Mouse (Mus musculus) gonadal fat pad, adult 2 months (tissue): ENCODE data around the gene Pik3cg. TPM values are rescaled to one million over a fixed set of nuclear protein-coding genes. Genes with fewer than 3 reads are reported as not detected.

Source experiments
- DNase-seq: peaks from one replicate; pipeline ENCODE4 v3.0.0-alpha.2; 2012; ENCODE audit warnings: low read depth
- polyA plus RNA-seq: library from polyadenylated mRNA; depleted of rRNA; stranded (reverse); fragments of >200 nt; gene quantifications from 2 replicates; pipeline ENCODE4 v1.2.3, GENCODE M21; 2012

Pik3cg gene
- polyA plus RNA-seq, 1 experiment, result 2.4 TPM

GRCm38 (mm10) chr12:32201932-32202331 lies 6.5 kb downstream of the Pik3cg start:
- no peak for DNase-seq

- no peak for DNase-seq
Observed at GRCm38 (mm10) chr12:32201070-32201585, 7.3 kb downstream of the Pik3cg start.

GRCm38 (mm10) chr12:32200387-32201069 lies 7.9 kb downstream of the Pik3cg start:
- no peak for DNase-seq

GRCm38 (mm10) chr12:32199422-32199821 lies 9.0 kb downstream of the Pik3cg start:
- DNase-seq, result no peak

- no peak for DNase-seq
Observed at GRCm38 (mm10) chr12:32198025-32198424, 10.4 kb downstream of the Pik3cg start.

- no peak for DNase-seq
Observed at GRCm38 (mm10) chr12:32195000-32195399, 13.5 kb downstream of the Pik3cg start.

- DNase-seq, result no peak
Observed at GRCm38 (mm10) chr12:32194358-32194757, 14.1 kb downstream of the Pik3cg start.

GRCm38 (mm10) chr12:32190927-32191326 lies 17.5 kb downstream of the Pik3cg start:
- DNase-seq, result no peak

GRCm38 (mm10) chr12:32187668-32188236 lies 20.7 kb downstream of the Pik3cg start:
- DNase-seq, result no peak

GRCm38 (mm10) chr12:32186627-32187255 lies 21.7 kb downstream of the Pik3cg start:
- peak; percentile 31 for DNase-seq

GRCm38 (mm10) chr12:32184874-32185273 lies 23.6 kb downstream of the Pik3cg start:
- DNase-seq, result no peak

- no peak for DNase-seq
Observed at GRCm38 (mm10) chr12:32183584-32183983, 24.9 kb downstream of the Pik3cg start.

- DNase-seq, result no peak
Observed at GRCm38 (mm10) chr12:32182632-32183419, 25.6 kb downstream of the Pik3cg start.

GRCm38 (mm10) chr12:32181885-32182284 lies 26.6 kb downstream of the Pik3cg start:
- no peak for DNase-seq

- no peak for DNase-seq
Observed at GRCm38 (mm10) chr12:32174437-32174836, 34.0 kb downstream of the Pik3cg start.

- DNase-seq, result no peak
Observed at GRCm38 (mm10) chr12:32172826-32173225, 35.6 kb downstream of the Pik3cg start.

GRCm38 (mm10) chr12:32169164-32169563 lies 39.3 kb downstream of the Pik3cg start:
- no peak for DNase-seq

- DNase-seq, result no peak
Observed at GRCm38 (mm10) chr12:32168751-32169150, 39.7 kb downstream of the Pik3cg start.

GRCm38 (mm10) chr12:32163706-32164105 lies 44.8 kb downstream of the Pik3cg start:
- DNase-seq, result no peak

- no peak for DNase-seq
Observed at GRCm38 (mm10) chr12:32158757-32159156, 49.7 kb downstream of the Pik3cg start.

- DNase-seq, result no peak
Observed at GRCm38 (mm10) chr12:32146606-32147005, 61.9 kb downstream of the Pik3cg start.

GRCm38 (mm10) chr12:32145651-32146050 lies 62.8 kb downstream of the Pik3cg start:
- DNase-seq, result no peak
